19 mouse cellular contexts compared by ENCODE assay signal in genomic region chr2:35326931-35327330, GRCm38 (mm10). TPM values are rescaled to one million over a fixed set of nuclear protein-coding genes. Genes with fewer than 3 reads are reported as not detected.
DNase-seq lines count a peak whose midpoint lies in the region; ATAC-seq and TF ChIP-seq lines count a peak whose summit lies in the region.
"Had no signal": no experiment of that assay in that cellular context is flagged by ENCODE, and none has a peak within 500 bp of the region (broad histone marks: within the 10 kb centered on the region; RNA-seq: fewer than 3 reads in every experiment).

No protein-coding gene starts in this region.

- no peak overlapping the region for H3K9ac ChIP-seq in lung, embryonic 16.5 days (ENCODE audit: low read length)
- no peak overlapping the region for H3K9ac ChIP-seq in intestine, postnatal 0 days (ENCODE audit: low read depth, low read length)
- no peak overlapping the region for H3K9ac ChIP-seq in hindbrain, embryonic 13.5 days
- H3K9ac ChIP-seq: limb, embryonic 13.5 days; midbrain, embryonic 13.5 days; neural tube, embryonic 12.5 days had no signal

- no peak for TF ChIP-seq POLR2A in bone marrow macrophage, adult 2 months (IDR thresholded peaks at IDR 0.05; ENCODE audit: borderline replicate concordance, low read depth, low read length)

- DNase-seq in lung, adult 18-20 months: no peak
- DNase-seq in induced T-regulatory cell, adult 2 months (ENCODE audit: low read depth): peak; percentile 12
- DNase-seq: cerebellum, adult 9-11 months; heart, adult 18-20 months; heart, postnatal 10 days; thymus, postnatal 25 days had no signal

- no peak for TF ChIP-seq CTCF in bone marrow macrophage, adult 2 months (IDR thresholded peaks at IDR 0.05; ENCODE audit: low read depth, low read length)
- TF ChIP-seq CTCF in intestine, postnatal 0 days (IDR thresholded peaks at IDR 0.05; ENCODE audit: low read depth): no peak

- peaks cover 22% of the 10 kb centered on the region for H3K4me1 ChIP-seq in lung, embryonic 16.5 days (replicated peaks; ENCODE audit: control insufficient read depth, insufficient read depth, low read length)
- H3K4me1 ChIP-seq in bone marrow macrophage, adult 2 months (ENCODE audit: control insufficient read depth, insufficient read depth, low read length): peaks cover 44% of the 10 kb centered on the region
- peaks cover 95% of the 10 kb centered on the region for H3K4me1 ChIP-seq in megakaryocyte, embryonic 14.5 days
- H3K4me1 ChIP-seq in intestine, postnatal 0 days (replicated peaks; ENCODE audit: control insufficient read depth, insufficient read depth, low read length): no peaks in the 10 kb centered on the region
- peaks cover 24% of the 10 kb centered on the region for H3K4me1 ChIP-seq in hindbrain, embryonic 13.5 days (replicated peaks)
- H3K4me1 ChIP-seq: neural tube, embryonic 12.5 days had no signal

- no peak overlapping the region for H3K4me2 ChIP-seq in lung, embryonic 16.5 days (ENCODE audit: low read depth, low read length)
- no peak overlapping the region for H3K4me2 ChIP-seq in intestine, postnatal 0 days (replicated peaks; ENCODE audit: low read depth)
- H3K4me2 ChIP-seq in hindbrain, embryonic 13.5 days: no peak overlapping the region
- H3K4me2 ChIP-seq: limb, embryonic 13.5 days; midbrain, embryonic 13.5 days; neural tube, embryonic 12.5 days had no signal

- H3K4me3 ChIP-seq in lung, embryonic 16.5 days (ENCODE audit: low read length): no peak overlapping the region
- no peak overlapping the region for H3K4me3 ChIP-seq in bone marrow macrophage, adult 2 months (ENCODE audit: insufficient read depth, low read length)
- peak overlapping the region; percentile 29 for H3K4me3 ChIP-seq in megakaryocyte, embryonic 14.5 days (replicated peaks)
- no peak overlapping the region for H3K4me3 ChIP-seq in intestine, postnatal 0 days (ENCODE audit: low read depth, low read length)
- H3K4me3 ChIP-seq in hindbrain, embryonic 13.5 days: no peak overlapping the region
- H3K4me3 ChIP-seq: limb, embryonic 13.5 days; midbrain, embryonic 13.5 days; neural tube, embryonic 12.5 days had no signal

- H3K36me3 ChIP-seq in lung, embryonic 16.5 days (ENCODE audit: control insufficient read depth, insufficient read depth, low read length): no peaks in the 10 kb centered on the region
- H3K36me3 ChIP-seq in megakaryocyte, embryonic 14.5 days (replicated peaks; ENCODE audit: low read length): peaks cover 60% of the 10 kb centered on the region
- peaks cover 12% of the 10 kb centered on the region; the same call in 1 of the 2 replicates for H3K36me3 ChIP-seq in intestine, postnatal 0 days (ENCODE audit: control insufficient read depth, insufficient read depth)
- H3K36me3 ChIP-seq in hindbrain, embryonic 13.5 days: no peaks in the 10 kb centered on the region
- H3K36me3 ChIP-seq: limb, embryonic 13.5 days; midbrain, embryonic 13.5 days; neural tube, embryonic 12.5 days had no signal

- no peaks in the 10 kb centered on the region for H3K27me3 ChIP-seq in lung, embryonic 16.5 days (ENCODE audit: control insufficient read depth, insufficient read depth, low read depth, low read length)
- no peaks in the 10 kb centered on the region for H3K27me3 ChIP-seq in megakaryocyte, embryonic 14.5 days (replicated peaks)
- no peaks in the 10 kb centered on the region for H3K27me3 ChIP-seq in intestine, postnatal 0 days (replicated peaks; ENCODE audit: control insufficient read depth, insufficient read depth, low read length)
- H3K27me3 ChIP-seq in hindbrain, embryonic 13.5 days: no peaks in the 10 kb centered on the region
- H3K27me3 ChIP-seq: limb, embryonic 13.5 days; neural tube, embryonic 12.5 days had no signal

- H3K27ac ChIP-seq in lung, embryonic 16.5 days (ENCODE audit: low read length): peak overlapping the region; percentile 7; the same call in 1 of the 2 replicates
- peak overlapping the region; percentile 29 for H3K27ac ChIP-seq in bone marrow macrophage, adult 2 months (ENCODE audit: insufficient read depth, low read depth, low read length)
- no peak overlapping the region for H3K27ac ChIP-seq in intestine, postnatal 0 days (ENCODE audit: low read depth, low read length)
- H3K27ac ChIP-seq in hindbrain, embryonic 13.5 days: no peak overlapping the region
- H3K27ac ChIP-seq: limb, embryonic 13.5 days; midbrain, embryonic 13.5 days; neural tube, embryonic 12.5 days; stomach, postnatal 0 days had no signal

- no peaks in the 10 kb centered on the region for H3K9me3 ChIP-seq in lung, embryonic 16.5 days (ENCODE audit: control insufficient read depth, low read length)
- no peaks in the 10 kb centered on the region for H3K9me3 ChIP-seq in megakaryocyte, embryonic 14.5 days
- H3K9me3 ChIP-seq in intestine, postnatal 0 days (ENCODE audit: control insufficient read depth): no peaks in the 10 kb centered on the region
- no peaks in the 10 kb centered on the region for H3K9me3 ChIP-seq in hindbrain, embryonic 13.5 days
- H3K9me3 ChIP-seq: limb, embryonic 13.5 days; midbrain, embryonic 13.5 days; neural tube, embryonic 12.5 days had no signal

- 52% methylated on average over 1 of the region's 1 CpGs for WGBS in lung, embryonic 16.5 days
- 63% methylated on average over 1 of the region's 1 CpGs for WGBS in intestine, postnatal 0 days
- 65% methylated on average over 1 of the region's 1 CpGs for WGBS in hindbrain, embryonic 13.5 days

- peak; percentile 23; the same call in 1 of the 2 replicates for ATAC-seq in lung, embryonic 16.5 days (ENCODE audit: low read depth)
- ATAC-seq in intestine, postnatal 0 days: no peak
- no peak for ATAC-seq in hindbrain, embryonic 13.5 days (ENCODE audit: low FRiP score)
- ATAC-seq: hindbrain, embryonic 16.5 days; midbrain, embryonic 13.5 days had no signal

RNA-seq across cellular contexts. Expression of gene Stom, which starts 9.8 kb away (rescaled TPM):
- polyA plus RNA-seq in lung, embryonic 16.5 days (2015; fragmentation: Nextera tagmentation; extraction: Ambion mirVana): 67.1 and 75.1 TPM in 2 replicates
- 350 and 351 TPM in 2 replicates for polyA plus RNA-seq in bone marrow macrophage, adult 2 months (2012; ENCODE audit: insufficient read depth, insufficient read length, missing spikeins)
- 26.2 and 42.0 TPM in 2 replicates for polyA plus RNA-seq in megakaryocyte, embryonic 14.5 days (2012; ENCODE audit: insufficient read depth, low replicate concordance)
- polyA plus RNA-seq in intestine, postnatal 0 days (2015; fragmentation: Nextera tagmentation; extraction: Ambion mirVana): 39.9 and 45.6 TPM in 2 replicates
- 15.1 and 18.6 TPM in 2 replicates for polyA plus RNA-seq in hindbrain, embryonic 13.5 days (2015; fragmentation: Nextera tagmentation; extraction: Ambion mirVana)

RNA-seq across cellular contexts. Expression of gene 4930568D16Rik, which starts 40.6 kb away (rescaled TPM):
- polyA plus RNA-seq in lung, embryonic 16.5 days (2015; fragmentation: Nextera tagmentation; extraction: Ambion mirVana): not detected in 2 replicates
- not detected in 2 replicates for polyA plus RNA-seq in bone marrow macrophage, adult 2 months (2012; ENCODE audit: insufficient read depth, insufficient read length, missing spikeins)
- polyA plus RNA-seq in megakaryocyte, embryonic 14.5 days (2012; ENCODE audit: insufficient read depth, low replicate concordance): not detected in 2 replicates
- polyA plus RNA-seq in intestine, postnatal 0 days (2015; fragmentation: Nextera tagmentation; extraction: Ambion mirVana): not detected in 2 replicates
- not detected in 2 replicates for polyA plus RNA-seq in hindbrain, embryonic 13.5 days (2015; fragmentation: Nextera tagmentation; extraction: Ambion mirVana)
- polyA plus RNA-seq: embryonic facial prominence, embryonic 11.5 days; forebrain, embryonic 11.5 days; hindbrain, embryonic 16.5 days; limb, embryonic 13.5 days; midbrain, embryonic 13.5 days; neural tube, embryonic 12.5 days; small intestine, adult 2 months; stomach, postnatal 0 days had no signal

Comparison
In these comparisons a context has a peak if more than half of its experiments do, and no peak if none do; other contexts are left out.
1. H3K27ac ChIP-seq: peak in lung, embryonic 16.5 days (single experiment) and bone marrow macrophage, adult 2 months (single experiment); none in intestine, postnatal 0 days (single experiment) and hindbrain, embryonic 13.5 days (single experiment).